Mouse (Mus musculus): Measurements from ENCODE around the gene Pias1. TPM values are rescaled to one million over a fixed set of nuclear protein-coding genes. Genes with fewer than 3 reads are reported as not detected.
A peak's percentile ranks its signal among the peaks of the same experiment; 100 is the strongest.

The Pias1 gene
- total RNA-seq, 1 experiment: 12.7 TPM

GRCm38 (mm10) chr9:62835705-62836446 is 151.8 kb downstream of the Pias1 start:
- no peak overlapping the region for H3K27ac ChIP-seq (ENCODE audit: insufficient read depth, low read depth, low read length, poor library complexity, severe bottlenecking)
- no peak overlapping the region for H3K4me3 ChIP-seq (ENCODE audit: insufficient read depth in 1 of 2, low read depth in 1 of 2, low read length in 2 of 2, poor library complexity in 1 of 2, severe bottlenecking in 1 of 2)
- TF ChIP-seq MAFK (IDR thresholded peaks at IDR 0.05; ENCODE audit: insufficient read depth, low read depth, low read length) (no peak), HCFC1 (IDR thresholded peaks at IDR 0.05; ENCODE audit: borderline replicate concordance, insufficient read depth, low read length) (no peak)
- DNase-seq (ENCODE audit: low read depth, low spot score): no peak
- H3K9me3 ChIP-seq (ENCODE audit: control insufficient read depth, insufficient read depth, low read depth, low read length): no peaks in the 10 kb centered on the region
- no peaks in the 10 kb centered on the region for H3K36me3 ChIP-seq (ENCODE audit: control insufficient read depth, insufficient read depth, low read length, poor library complexity, severe bottlenecking)
- peaks cover 5 to 13% of the 10 kb centered on the region in 2 experiments; a peak in 3 of 4 replicates for H3K4me1 ChIP-seq (ENCODE audit: control insufficient read depth in 2 of 2, insufficient read depth in 2 of 2, low read length in 2 of 2, poor library complexity in 1 of 2)
- in situ Hi-C loops (cut with MboI; ENCODE audit: low sequenced_read_pairs in 2 of 2, unreplicated experiment in 2 of 2): no loop called here
- H3K9ac ChIP-seq (ENCODE audit: insufficient read depth, low read depth, low read length, poor library complexity, severe bottlenecking): no peak overlapping the region

GRCm38 (mm10) chr9:62834906-62835305 is 152.8 kb downstream of the Pias1 start:
- in situ Hi-C loops (cut with MboI; ENCODE audit: low sequenced_read_pairs in 2 of 2, unreplicated experiment in 2 of 2): no loop called here

GRCm38 (mm10) chr9:62829877-62830276 is 157.8 kb downstream of the Pias1 start:
- peak; percentile 96 for TF ChIP-seq MAFK (IDR thresholded peaks at IDR 0.05; ENCODE audit: insufficient read depth, low read depth, low read length)
- TF ChIP-seq CHD2 (IDR thresholded peaks at IDR 0.05; ENCODE audit: low read depth, low read length): peak; percentile 42; the same call in 1 of the 2 replicates
- no peak for TF ChIP-seq ZC3H11A (IDR thresholded peaks at IDR 0.05; ENCODE audit: borderline replicate concordance, low read depth, low read length)
- TF ChIP-seq HCFC1 (IDR thresholded peaks at IDR 0.05; ENCODE audit: borderline replicate concordance, insufficient read depth, low read length): no peak
- Histone ChIP-seq H3K4me3 (ENCODE audit: insufficient read depth in 1 of 2, low read depth in 1 of 2, low read length in 2 of 2, poor library complexity in 1 of 2, severe bottlenecking in 1 of 2) (peak overlapping the region; percentile 1 to 6; a peak in 1 of 4 replicates), H3K36me3 (ENCODE audit: control insufficient read depth, insufficient read depth, low read length, poor library complexity, severe bottlenecking) (no peaks in the 10 kb centered on the region), H3K9me3 (ENCODE audit: control insufficient read depth, insufficient read depth, low read depth, low read length) (no peaks in the 10 kb centered on the region), H3K27ac (ENCODE audit: insufficient read depth, low read depth, low read length, poor library complexity, severe bottlenecking) (peak overlapping the region; percentile 94), H3K9ac (ENCODE audit: insufficient read depth, low read depth, low read length, poor library complexity, severe bottlenecking) (peak overlapping the region; percentile 52), H3K4me1 (ENCODE audit: control insufficient read depth in 2 of 2, insufficient read depth in 2 of 2, low read length in 2 of 2, poor library complexity in 1 of 2) (peaks cover 3 to 10% of the 10 kb centered on the region in 2 experiments; a peak in 3 of 4 replicates)
- DNase-seq (ENCODE audit: low read depth, low spot score): no peak
- in situ Hi-C loops (cut with MboI; ENCODE audit: low sequenced_read_pairs in 2 of 2, unreplicated experiment in 2 of 2): no loop called here

More at GRCm38 (mm10) chr9:62834906-62835305, 152.8 kb downstream of the Pias1 start:
- Histone ChIP-seq H3K9ac (ENCODE audit: insufficient read depth, low read depth, low read length, poor library complexity, severe bottlenecking) (no peak overlapping the region), H3K27ac (ENCODE audit: insufficient read depth, low read depth, low read length, poor library complexity, severe bottlenecking) (no peak overlapping the region), H3K9me3 (ENCODE audit: control insufficient read depth, insufficient read depth, low read depth, low read length) (no peaks in the 10 kb centered on the region), H3K36me3 (ENCODE audit: control insufficient read depth, insufficient read depth, low read length, poor library complexity, severe bottlenecking) (no peaks in the 10 kb centered on the region), H3K4me3 (ENCODE audit: insufficient read depth in 1 of 2, low read depth in 1 of 2, low read length in 2 of 2, poor library complexity in 1 of 2, severe bottlenecking in 1 of 2) (no peak overlapping the region), H3K4me1 (ENCODE audit: control insufficient read depth in 2 of 2, insufficient read depth in 2 of 2, low read length in 2 of 2, poor library complexity in 1 of 2) (peaks cover 6 to 16% of the 10 kb centered on the region in 2 experiments; a peak in 3 of 4 replicates)
- DNase-seq (ENCODE audit: low read depth, low spot score): no peak
- no peak for TF ChIP-seq HCFC1 (IDR thresholded peaks at IDR 0.05; ENCODE audit: borderline replicate concordance, insufficient read depth, low read length)
- TF ChIP-seq ZNF384 (IDR thresholded peaks at IDR 0.05; ENCODE audit: low read depth, low read length): no peak
- TF ChIP-seq MAFK (IDR thresholded peaks at IDR 0.05; ENCODE audit: insufficient read depth, low read depth, low read length): no peak
- TF ChIP-seq CHD2 (IDR thresholded peaks at IDR 0.05; ENCODE audit: low read depth, low read length): no peak
- TF ChIP-seq ZC3H11A (IDR thresholded peaks at IDR 0.05; ENCODE audit: borderline replicate concordance, low read depth, low read length): no peak

GRCm38 (mm10) chr9:62828662-62829086 is 159.1 kb downstream of the Pias1 start:
- DNase-seq (ENCODE audit: low read depth, low spot score): peak; percentile 94
- H3K4me3 ChIP-seq (ENCODE audit: insufficient read depth in 1 of 2, low read depth in 1 of 2, low read length in 2 of 2, poor library complexity in 1 of 2, severe bottlenecking in 1 of 2): peak overlapping the region; percentile 38 to 48; a peak in 2 of 4 replicates
- H3K27ac ChIP-seq (ENCODE audit: insufficient read depth, low read depth, low read length, poor library complexity, severe bottlenecking): peak overlapping the region; percentile 95; the same call in 1 of the 2 replicates
- H3K36me3 ChIP-seq (ENCODE audit: control insufficient read depth, insufficient read depth, low read length, poor library complexity, severe bottlenecking): no peaks in the 10 kb centered on the region
- no peaks in the 10 kb centered on the region for H3K9me3 ChIP-seq (ENCODE audit: control insufficient read depth, insufficient read depth, low read depth, low read length)
- no peak overlapping the region; the same call in 1 of the 2 replicates for H3K9ac ChIP-seq (ENCODE audit: insufficient read depth, low read depth, low read length, poor library complexity, severe bottlenecking)
- H3K4me1 ChIP-seq (ENCODE audit: control insufficient read depth in 2 of 2, insufficient read depth in 2 of 2, low read length in 2 of 2, poor library complexity in 1 of 2): peaks cover 3 to 10% of the 10 kb centered on the region in 2 experiments; a peak in 3 of 4 replicates
- peak; percentile 91 for TF ChIP-seq ZNF384 (IDR thresholded peaks at IDR 0.05; ENCODE audit: low read depth, low read length)
- TF ChIP-seq HCFC1 (IDR thresholded peaks at IDR 0.05; ENCODE audit: borderline replicate concordance, insufficient read depth, low read length): peak; percentile 96
- no peak for TF ChIP-seq ZC3H11A (IDR thresholded peaks at IDR 0.05; ENCODE audit: borderline replicate concordance, low read depth, low read length)
- TF ChIP-seq MAFK (IDR thresholded peaks at IDR 0.05; ENCODE audit: insufficient read depth, low read depth, low read length): 0 out of 2 replicates have a peak, but pooled peaks have one; percentile 12
- peak; percentile 85 for TF ChIP-seq CHD2 (IDR thresholded peaks at IDR 0.05; ENCODE audit: low read depth, low read length)
- in situ Hi-C loops (cut with MboI; ENCODE audit: low sequenced_read_pairs in 2 of 2, unreplicated experiment in 2 of 2): no loop called here

Other genes starting within 250 kb of the Pias1 start
- gene Fem1b, start 176.0 kb downstream of the Pias1 start, total RNA-seq (2012; rRNA removed): 73.0 and 94.4 TPM in 2 replicates
- 19.4 and 33.7 TPM in 2 replicates for gene Cln6, start 149.1 kb downstream of the Pias1 start, total RNA-seq (2012; rRNA removed)
- 10.2 and 23.9 TPM in 2 replicates for gene Calml4, start 129.8 kb downstream of the Pias1 start, total RNA-seq (2012; rRNA removed)
- gene Skor1, start 161.0 kb upstream of the Pias1 start, total RNA-seq (2012; rRNA removed): 0.54 and 0.58 TPM in 2 replicates